Mouse (Mus musculus) mouse trophoblast stem cell (cell line): ENCODE measurements around the gene Nxnl1.

Source experiments
- in situ Hi-C, 2 experiments: fragments of 300-500 bp; cut with MseI, MboI; formaldehyde crosslinking; loops; 2 replicates in 1 of 2; 3 replicates in 1 of 2; pipeline ENCODE4 v1.15.1; 2025

The Nxnl1 gene

GRCm38 (mm10) chr8:71566501-71566900 is at the start of gene Nxnl1:
Gene Nxnl1, minus strand, starts transcription at chr8:71566601.
- in situ Hi-C loops: loop anchor here (10.0 kb wide), 2 partner anchors 88 to 98 kb away; no protein-coding TSS in a partner anchor

GRCm38 (mm10) chr8:71613418-71613817 is 47.0 kb upstream of the Nxnl1 start:
- in situ Hi-C loops: no loop called here

GRCm38 (mm10) chr8:71612141-71612540 is 45.7 kb upstream of the Nxnl1 start:
- in situ Hi-C loops: no loop called here

- in situ Hi-C loops: no loop called here
Measured at GRCm38 (mm10) chr8:71610822-71611651, 44.6 kb upstream of the Nxnl1 start, which contains the start of gene Colgalt1. Gene Colgalt1, plus strand, starts transcription at chr8:71610998.

- in situ Hi-C loops: no loop called here
Measured at GRCm38 (mm10) chr8:71604021-71604420, 37.6 kb upstream of the Nxnl1 start.

- in situ Hi-C loops: no loop called here
Measured at GRCm38 (mm10) chr8:71602666-71603334, 36.4 kb upstream of the Nxnl1 start.

- in situ Hi-C loops: no loop called here
Measured at GRCm38 (mm10) chr8:71601939-71602665, 35.7 kb upstream of the Nxnl1 start.

GRCm38 (mm10) chr8:71598841-71599240 is 32.4 kb upstream of the Nxnl1 start:
- in situ Hi-C loops: loop anchor here in 1 of 2 experiments (5.0 kb wide), 1 partner anchor 37 kb away; no protein-coding TSS in a partner anchor

GRCm38 (mm10) chr8:71598375-71598774 is 32.0 kb upstream of the Nxnl1 start:
- in situ Hi-C loops: loop anchor here in 1 of 2 experiments (5.0 kb wide), 1 partner anchor 36 kb away; no protein-coding TSS in a partner anchor

GRCm38 (mm10) chr8:71597451-71597850 is 31.1 kb upstream of the Nxnl1 start, which contains the start of gene Fam129c:
Gene Fam129c, plus strand, starts transcription at chr8:71597648.
- in situ Hi-C loops: loop anchor here in 1 of 2 experiments (5.0 kb wide), 1 partner anchor 35 kb away; no protein-coding TSS in a partner anchor

GRCm38 (mm10) chr8:71596798-71597197 is 30.4 kb upstream of the Nxnl1 start:
- in situ Hi-C loops: loop anchor here in 1 of 2 experiments (5.0 kb wide), 1 partner anchor 34 kb away; no protein-coding TSS in a partner anchor

- in situ Hi-C loops: loop anchor here in 1 of 2 experiments (5.0 kb wide), 1 partner anchor 34 kb away; no protein-coding TSS in a partner anchor
Measured at GRCm38 (mm10) chr8:71596384-71596783, 30.0 kb upstream of the Nxnl1 start.

GRCm38 (mm10) chr8:71595862-71596261 is 29.5 kb upstream of the Nxnl1 start:
- in situ Hi-C loops: loop anchor here in 1 of 2 experiments (5.0 kb wide), 1 partner anchor 34 kb away; no protein-coding TSS in a partner anchor

- in situ Hi-C loops: no loop called here
Measured at GRCm38 (mm10) chr8:71594324-71594722, 27.9 kb upstream of the Nxnl1 start.

GRCm38 (mm10) chr8:71593556-71594323 is 27.3 kb upstream of the Nxnl1 start:
- in situ Hi-C loops: no loop called here

- in situ Hi-C loops: no loop called here
Measured at GRCm38 (mm10) chr8:71592374-71593170, 26.2 kb upstream of the Nxnl1 start.

- in situ Hi-C loops: no loop called here
Measured at GRCm38 (mm10) chr8:71591471-71592373, 25.3 kb upstream of the Nxnl1 start, which contains the start of gene Pgls. Gene Pgls, plus strand, starts transcription at chr8:71592176.

GRCm38 (mm10) chr8:71591017-71591416 is 24.6 kb upstream of the Nxnl1 start:
- in situ Hi-C loops: no loop called here

GRCm38 (mm10) chr8:71588762-71589161 is 22.4 kb upstream of the Nxnl1 start:
- in situ Hi-C loops: no loop called here
